Mouse (Mus musculus): ENCODE measurements around the gene Dab2.

Dab2 gene

DNA sequence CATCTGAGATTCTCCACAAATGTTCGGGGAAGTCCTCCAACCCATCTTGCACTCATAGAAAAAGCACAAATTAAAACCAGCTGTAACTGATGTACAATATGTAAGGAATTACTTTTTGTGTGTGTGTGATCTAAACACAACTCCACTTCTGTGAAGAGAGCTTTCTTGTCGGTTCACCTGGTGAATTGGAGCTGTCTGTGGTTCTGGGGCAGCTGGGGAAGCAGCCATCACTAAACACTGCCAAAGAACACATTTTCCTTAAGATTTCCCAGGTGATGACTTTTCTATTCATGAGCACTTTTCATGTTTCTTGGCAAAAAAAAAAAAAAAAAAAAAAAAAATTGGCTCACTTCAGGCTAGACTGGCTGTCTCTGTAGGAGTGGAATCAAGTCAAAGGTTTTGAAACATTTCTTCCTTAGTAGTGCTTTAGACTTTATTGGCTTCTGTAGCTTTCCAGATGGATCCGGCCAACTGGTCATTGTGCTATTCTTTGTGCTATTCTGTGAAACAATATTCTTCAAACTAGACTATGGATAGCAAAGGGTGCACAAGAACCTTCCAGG is 163.9 kb downstream of the Dab2 start:
- DNase-seq (ENCODE audit: low read depth in 2 of 2, low spot score in 2 of 2) = no peak

DNA sequence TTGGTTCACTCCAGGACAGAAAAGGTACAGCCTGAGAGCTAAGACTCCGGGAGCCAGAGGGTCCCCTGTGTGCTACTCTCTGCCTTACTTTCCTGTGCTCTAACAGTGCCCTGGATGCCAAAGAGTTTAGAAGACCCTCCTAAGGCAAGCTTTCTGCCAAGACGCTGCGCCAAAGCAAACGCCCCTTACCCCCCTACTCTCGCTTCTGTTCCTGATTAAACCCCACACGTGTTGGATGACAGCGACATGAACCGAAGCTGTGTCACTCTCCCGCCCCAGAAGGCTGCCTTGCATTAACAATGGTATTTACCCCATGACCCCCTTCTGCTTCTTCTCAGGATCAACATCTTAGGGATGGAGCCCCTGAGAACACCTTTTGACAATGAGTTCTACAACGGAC is 167.4 kb downstream of the Dab2 start:
- DNase-seq (ENCODE audit: low read depth in 2 of 2, low spot score in 2 of 2) = no peak

DNA sequence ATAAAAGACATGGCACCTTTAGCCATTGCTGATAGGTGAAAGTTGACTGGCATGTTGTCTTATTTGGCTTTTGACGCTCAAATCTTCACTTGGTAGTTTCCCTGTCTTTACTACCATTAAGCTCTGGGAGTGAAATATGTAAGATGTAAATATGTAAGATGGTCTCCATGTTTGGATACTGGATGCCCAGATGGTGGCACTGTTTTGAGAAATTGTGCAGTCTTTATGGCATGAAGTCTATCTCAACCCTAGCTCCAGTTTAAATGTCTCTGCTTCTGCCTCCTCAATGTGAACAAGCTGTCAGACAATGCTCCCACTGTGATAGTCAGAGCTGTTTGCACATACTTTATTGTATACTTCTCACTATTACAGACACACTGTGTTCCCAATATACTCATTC is 169.3 kb downstream of the Dab2 start:
- DNase-seq (ENCODE audit: low read depth in 2 of 2, low spot score in 2 of 2) = peak in 1 of 2 experiments; percentile 9

DNA sequence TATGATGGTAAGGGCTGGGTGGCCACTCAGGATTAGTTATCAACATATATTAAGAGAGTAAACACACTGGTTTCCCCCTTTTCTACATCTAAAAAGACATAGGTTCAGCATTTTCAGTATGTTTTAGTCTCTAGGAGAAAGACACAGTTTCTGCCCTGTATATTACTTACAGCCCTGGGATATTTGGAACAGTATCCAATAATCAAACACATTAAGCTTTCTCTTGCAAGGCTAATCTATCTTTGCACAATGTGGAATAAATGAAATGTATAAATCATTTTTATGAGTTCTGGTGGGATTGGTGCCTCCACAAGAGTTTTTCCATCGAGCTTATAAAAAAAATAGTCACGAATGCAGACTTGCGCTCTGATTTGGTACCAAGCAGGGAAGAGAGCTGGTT is 169.8 kb downstream of the Dab2 start:
- DNase-seq (ENCODE audit: low read depth in 2 of 2, low spot score in 2 of 2) = no peak

DNA sequence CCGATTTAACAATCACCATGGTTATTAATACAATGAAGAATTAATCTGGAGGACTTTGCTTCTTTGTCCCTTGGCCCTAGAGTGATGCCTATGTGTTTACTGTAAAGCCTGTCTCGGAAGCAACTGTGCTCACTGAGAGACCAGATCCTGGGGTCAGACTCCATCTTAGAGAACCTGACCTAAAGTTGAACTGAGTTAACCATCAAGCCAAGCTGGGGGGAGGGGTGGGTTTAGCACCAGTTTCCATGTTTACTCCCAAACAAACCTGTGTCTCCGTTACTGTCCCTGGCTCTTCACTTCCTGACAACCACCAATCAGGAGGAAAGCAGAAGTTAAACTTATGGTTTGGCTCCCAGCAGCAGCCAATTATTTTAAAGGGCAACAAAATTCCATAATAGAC is 184.0 kb downstream of the Dab2 start:
- no peak for DNase-seq (ENCODE audit: low read depth in 2 of 2, low spot score in 2 of 2)
